Mouse (Mus musculus): Measurements from ENCODE around the gene Rnf135. TPM values are rescaled to one million over a fixed set of nuclear protein-coding genes. Genes with fewer than 3 reads are reported as not detected.
"Not testable (repeated sequence)": the region's sequence is repeated elsewhere in the genome, so short reads cannot be mapped to it uniquely, and the experiment has no call there.

Rnf135 gene
- total and polyA plus RNA-seq, 2 experiments from 2014 or later, result 3.3 to 3.7 TPM

GRCm38 (mm10) chr11:80208860-80209800 is 25.5 kb downstream of the Rnf135 start, which contains the start of gene Rhot1:
TSS of gene Rhot1 (plus strand) at chr11:80209019.
- under 1% methylated on average over 53 of the region's 78 CpGs for WGBS

GRCm38 (mm10) chr11:80210321-80210720 is 26.7 kb downstream of the Rnf135 start:
- DNase-seq (ENCODE audit: low spot score), result no peak
- Histone ChIP-seq H3K4me1 (ENCODE audit: insufficient read depth, low read length) (peaks cover 6% of the 10 kb centered on the region; the same call in 1 of the 2 replicates), H3K27me3 (ENCODE audit: insufficient read depth, low read length) (no peaks in the 10 kb centered on the region), H3K9me3 (ENCODE audit: low read length) (no peaks in the 10 kb centered on the region), H3K36me3 (ENCODE audit: insufficient read depth, low read length) (no peaks in the 10 kb centered on the region; the same call in 1 of the 2 replicates), H3K9ac (replicated peaks; ENCODE audit: low read length, poor library complexity, severe bottlenecking) (no peak overlapping the region), H3K4me2 (ENCODE audit: low read depth, low read length, poor library complexity, severe bottlenecking) (peak overlapping the region; percentile 48), H3K4me3 (ENCODE audit: low read depth, low read length) (peak overlapping the region; percentile 98; the same call in 1 of the 2 replicates), H3K27ac (ENCODE audit: low read depth, low read length) (no peak overlapping the region)
- ATAC-seq (ENCODE audit: low FRiP score), result no peak
- 44% methylated on average over 6 of the region's 6 CpGs for WGBS
- TF ChIP-seq CTCF (IDR thresholded peaks at IDR 0.05), result no peak

More at GRCm38 (mm10) chr11:80208860-80209800, 25.5 kb downstream of the Rnf135 start, which contains the start of gene Rhot1:
- H3K36me3 ChIP-seq (ENCODE audit: insufficient read depth, low read length), result no peaks in the 10 kb centered on the region
- peak within 1 kb of the TSS; percentile 95 for H3K9ac ChIP-seq (replicated peaks; ENCODE audit: low read length, poor library complexity, severe bottlenecking)
- H3K4me3 ChIP-seq (ENCODE audit: low read depth, low read length), result peak within 1 kb of the TSS; percentile 98
- ATAC-seq (ENCODE audit: low FRiP score), result peak; percentile 89
- H3K9me3 ChIP-seq (ENCODE audit: low read length), result no peaks in the 10 kb centered on the region
- TF ChIP-seq CTCF (IDR thresholded peaks at IDR 0.05), result peak; percentile 93
- no peaks in the 10 kb centered on the region for H3K27me3 ChIP-seq (ENCODE audit: insufficient read depth, low read length)
- peak; percentile 96 for DNase-seq (ENCODE audit: low spot score)
- peak within 1 kb of the TSS; percentile 48 for H3K4me2 ChIP-seq (ENCODE audit: low read depth, low read length, poor library complexity, severe bottlenecking)
- peak within 1 kb of the TSS; percentile 92 for H3K27ac ChIP-seq (ENCODE audit: low read depth, low read length)
- peaks cover 6% of the 10 kb centered on the region; the same call in 1 of the 2 replicates for H3K4me1 ChIP-seq (ENCODE audit: insufficient read depth, low read length)

GRCm38 (mm10) chr11:80212282-80212681 is 28.6 kb downstream of the Rnf135 start:
- Histone ChIP-seq H3K4me1 (ENCODE audit: insufficient read depth, low read length) (peaks cover 6% of the 10 kb centered on the region; the same call in 1 of the 2 replicates), H3K27me3 (ENCODE audit: insufficient read depth, low read length) (no peaks in the 10 kb centered on the region), H3K9me3 (ENCODE audit: low read length) (no peaks in the 10 kb centered on the region), H3K9ac (replicated peaks; ENCODE audit: low read length, poor library complexity, severe bottlenecking) (no peak overlapping the region), H3K4me2 (ENCODE audit: low read depth, low read length, poor library complexity, severe bottlenecking) (no peak overlapping the region), H3K27ac (ENCODE audit: low read depth, low read length) (no peak overlapping the region), H3K4me3 (ENCODE audit: low read depth, low read length) (no peak overlapping the region), H3K36me3 (ENCODE audit: insufficient read depth, low read length) (no peaks in the 10 kb centered on the region; the same call in 1 of the 2 replicates)
- no peak for TF ChIP-seq CTCF (IDR thresholded peaks at IDR 0.05)
- ATAC-seq (ENCODE audit: low FRiP score) (no peak), DNase-seq (ENCODE audit: low spot score) (no peak)
- WGBS, result 89% methylated on average over 2 of the region's 2 CpGs

- H3K36me3 ChIP-seq (ENCODE audit: insufficient read depth, low read length), result no peaks in the 10 kb centered on the region; the same call in 1 of the 2 replicates
- H3K27me3 ChIP-seq (ENCODE audit: insufficient read depth, low read length), result no peaks in the 10 kb centered on the region
- no peak overlapping the region for H3K9ac ChIP-seq (replicated peaks; ENCODE audit: low read length, poor library complexity, severe bottlenecking)
- WGBS, result 90% methylated on average over 3 of the region's 3 CpGs
- DNase-seq (ENCODE audit: low spot score) (no peak), ATAC-seq (ENCODE audit: low FRiP score) (no peak)
- H3K4me2 ChIP-seq (ENCODE audit: low read depth, low read length, poor library complexity, severe bottlenecking), result no peak overlapping the region
- H3K4me3 ChIP-seq (ENCODE audit: low read depth, low read length), result no peak overlapping the region
- H3K4me1 ChIP-seq (ENCODE audit: insufficient read depth, low read length), result 0 out of 2 replicates have a peak, but pooled peaks cover 3% of the 10 kb centered on the region
- H3K9me3 ChIP-seq (ENCODE audit: low read length), result no peaks in the 10 kb centered on the region
- no peak overlapping the region for H3K27ac ChIP-seq (ENCODE audit: low read depth, low read length)
- TF ChIP-seq CTCF (IDR thresholded peaks at IDR 0.05), result no peak
These were observed 31.6 kb downstream of the Rnf135 start for GRCm38 (mm10) chr11:80215291-80215690.

GRCm38 (mm10) chr11:80218657-80219293 is 35.1 kb downstream of the Rnf135 start:
- DNase-seq (ENCODE audit: low spot score) (no peak), ATAC-seq (ENCODE audit: low FRiP score) (no peak)
- H3K4me3 ChIP-seq (ENCODE audit: low read depth, low read length), result no peak overlapping the region
- no peak overlapping the region for H3K27ac ChIP-seq (ENCODE audit: low read depth, low read length)
- H3K27me3 ChIP-seq (ENCODE audit: insufficient read depth, low read length), result no peaks in the 10 kb centered on the region
- 90% methylated on average over 11 of the region's 11 CpGs for WGBS
- no peak for TF ChIP-seq CTCF (IDR thresholded peaks at IDR 0.05)
- no peaks in the 10 kb centered on the region for H3K4me1 ChIP-seq (ENCODE audit: insufficient read depth, low read length)
- H3K4me2 ChIP-seq (ENCODE audit: low read depth, low read length, poor library complexity, severe bottlenecking), result no peak overlapping the region
- peaks cover 8% of the 10 kb centered on the region; the same call in 1 of the 2 replicates for H3K36me3 ChIP-seq (ENCODE audit: insufficient read depth, low read length)
- no peaks in the 10 kb centered on the region for H3K9me3 ChIP-seq (ENCODE audit: low read length)
- no peak overlapping the region for H3K9ac ChIP-seq (replicated peaks; ENCODE audit: low read length, poor library complexity, severe bottlenecking)

- H3K4me2 ChIP-seq (ENCODE audit: low read depth, low read length, poor library complexity, severe bottlenecking); H3K27me3 ChIP-seq (ENCODE audit: insufficient read depth, low read length); H3K4me1 ChIP-seq (ENCODE audit: insufficient read depth, low read length); H3K9me3 ChIP-seq (ENCODE audit: low read length); H3K27ac ChIP-seq (ENCODE audit: low read depth, low read length); ATAC-seq (ENCODE audit: low FRiP score); H3K9ac ChIP-seq (replicated peaks; ENCODE audit: low read length, poor library complexity, severe bottlenecking); H3K4me3 ChIP-seq (ENCODE audit: low read depth, low read length); DNase-seq (ENCODE audit: low spot score): not testable (repeated sequence)
- WGBS, result 94% methylated on average over 5 of the region's 5 CpGs
- peaks cover 38% of the 10 kb centered on the region for H3K36me3 ChIP-seq (ENCODE audit: insufficient read depth, low read length)
These were observed 46.4 kb downstream of the Rnf135 start for GRCm38 (mm10) chr11:80230066-80230465.
